Mouse (Mus musculus) kidney, embryonic 14.5 days (tissue): Measurements from ENCODE around the gene Gm13199. TPM values are rescaled to one million over a fixed set of nuclear protein-coding genes. Genes with fewer than 3 reads are reported as not detected.

ENCODE experiments used
- ATAC-seq: fragments of 200-750 bp; cut with Nextera tagmentation; 2 replicates; pipeline ENCODE4 v1.8.0; 2017; ENCODE audit warnings: moderate number of reproducible peaks, mild to moderate bottlenecking, moderate TSS enrichment, moderate library complexity; ENCODE audit not compliant: low FRiP score, low TSS enrichment
- H3K27ac ChIP-seq: fragments of 300-500 bp; sonication (generic); 2 replicates; pipeline ENCODE4 v1.5.1; 2014; ENCODE audit warnings: low read depth, mild to moderate bottlenecking, low read length, moderate library complexity, mixed read lengths
- H3K27me3 ChIP-seq: fragments of 300-500 bp; sonication (generic); 2 replicates; pipeline ENCODE4 v1.6.1; 2014; ENCODE audit warnings: mild to moderate bottlenecking, low read length; ENCODE audit not compliant: control insufficient read depth, insufficient read depth
- H3K36me3 ChIP-seq: fragments of 300-500 bp; sonication (generic); 2 replicates; pipeline ENCODE4 v1.6.1; 2014; ENCODE audit warnings: low read length, mixed read lengths; ENCODE audit not compliant: control insufficient read depth, insufficient read depth
- H3K4me1 ChIP-seq: fragments of 300-500 bp; sonication (generic); 2 replicates; pipeline ENCODE4 v1.6.1; 2014; ENCODE audit warnings: low read length, mixed read lengths; ENCODE audit not compliant: control insufficient read depth, insufficient read depth
- H3K4me2 ChIP-seq: fragments of 300-500 bp; sonication (generic); replicated peaks from 2 replicates; pipeline ENCODE4 v1.6.1; 2014; ENCODE audit warnings: low read depth, mild to moderate bottlenecking, low read length
- H3K4me3 ChIP-seq: fragments of 300-500 bp; sonication (generic); 2 replicates; pipeline ENCODE4 v1.5.1; 2014; ENCODE audit warnings: mild to moderate bottlenecking, low read length
- H3K9ac ChIP-seq: fragments of 300-500 bp; sonication (generic); 2 replicates; pipeline ENCODE4 v1.6.1; 2014; ENCODE audit warnings: low read depth, mild to moderate bottlenecking, low read length, moderate library complexity
- H3K9me3 ChIP-seq: fragments of 300-500 bp; sonication (generic); 2 replicates; pipeline ENCODE4 v1.6.1; 2016; ENCODE audit warnings: low read length; ENCODE audit not compliant: control insufficient read depth
- WGBS: fragments of 180-500 bp; shearing (Covaris S2); extraction: QIAGEN DNeasy Blood & Tissue Kit; methylation state at CpG from one replicate; pipeline ENCODE4 v1.1.7; 2014; 5-methylcytosine and 5-hydroxymethylcytosine counted together
- polyA plus RNA-seq: library from polyadenylated mRNA; unstranded; fragments of >200 nt; fragmentation: Nextera tagmentation; extraction: Ambion mirVana; gene quantifications from 2 replicates; pipeline ENCODE4 v1.2.1, GENCODE M21; 2014

Gene Gm13199
- polyA plus RNA-seq = 3.7 and 4.0 TPM in 2 replicates

GRCm38 (mm10) chr2:5862834-5863233, at the start of gene Gm13199:
Gm13199 (minus strand) TSS chr2:5862934.
- WGBS = 95% methylated on average over 3 of the region's 3 CpGs

GRCm38 (mm10) chr2:5911282-5911965, 48.7 kb upstream of the Gm13199 start:
- Histone ChIP-seq H3K4me1 (no peaks in the 10 kb centered on the region), H3K4me2 (no peak overlapping the region), H3K9ac (no peak overlapping the region), H3K9me3 (no peaks in the 10 kb centered on the region), H3K27ac (no peak overlapping the region), H3K4me3 (no peak overlapping the region), H3K36me3 (no peaks in the 10 kb centered on the region; the same call in 1 of the 2 replicates), H3K27me3 (no peaks in the 10 kb centered on the region)
- WGBS = 76% methylated on average over 16 of the region's 16 CpGs
- ATAC-seq = no peak

More at GRCm38 (mm10) chr2:5862834-5863233, at the start of gene Gm13199:
- peaks cover 69% of the 10 kb centered on the region for H3K36me3 ChIP-seq
- no peak within 1 kb of the TSS for H3K4me2 ChIP-seq
- H3K4me3 ChIP-seq = no peak within 1 kb of the TSS
- H3K27ac ChIP-seq = no peak within 1 kb of the TSS
- no peak within 1 kb of the TSS for H3K9ac ChIP-seq
- ATAC-seq = no peak
- H3K4me1 ChIP-seq = no peaks in the 10 kb centered on the region
- H3K27me3 ChIP-seq = no peaks in the 10 kb centered on the region
- no peaks in the 10 kb centered on the region for H3K9me3 ChIP-seq

- WGBS = 56% methylated on average over 3 of the region's 3 CpGs
- Histone ChIP-seq H3K27ac (no peak overlapping the region), H3K4me1 (no peaks in the 10 kb centered on the region), H3K27me3 (no peaks in the 10 kb centered on the region), H3K4me3 (no peak overlapping the region), H3K9ac (no peak overlapping the region), H3K9me3 (no peaks in the 10 kb centered on the region), H3K36me3 (0 out of 2 replicates have a peak, but pooled peaks cover 4% of the 10 kb centered on the region), H3K4me2 (no peak overlapping the region)
- ATAC-seq = no peak
Measured at GRCm38 (mm10) chr2:5906625-5907024, 43.9 kb upstream of the Gm13199 start.

- Histone ChIP-seq H3K4me3 (no peak overlapping the region), H3K4me2 (no peak overlapping the region), H3K27me3 (no peaks in the 10 kb centered on the region), H3K9me3 (no peaks in the 10 kb centered on the region), H3K27ac (no peak overlapping the region), H3K36me3 (0 out of 2 replicates have a peak, but pooled peaks cover 4% of the 10 kb centered on the region), H3K9ac (no peak overlapping the region), H3K4me1 (no peaks in the 10 kb centered on the region)
- WGBS = 44% methylated on average over 5 of the region's 5 CpGs
- no peak for ATAC-seq
Measured at GRCm38 (mm10) chr2:5906092-5906491, 43.4 kb upstream of the Gm13199 start.

- H3K4me3 ChIP-seq = no peak overlapping the region
- no peaks in the 10 kb centered on the region for H3K9me3 ChIP-seq
- H3K36me3 ChIP-seq = peaks cover 4% of the 10 kb centered on the region; the same call in 1 of the 2 replicates
- ATAC-seq = no peak
- no peak overlapping the region for H3K9ac ChIP-seq
- H3K27ac ChIP-seq = no peak overlapping the region
- no peaks in the 10 kb centered on the region for H3K4me1 ChIP-seq
- no peak overlapping the region for H3K4me2 ChIP-seq
- no peaks in the 10 kb centered on the region for H3K27me3 ChIP-seq
- WGBS = 71% methylated on average over 5 of the region's 5 CpGs
Measured at GRCm38 (mm10) chr2:5900145-5900544, 37.4 kb upstream of the Gm13199 start.

GRCm38 (mm10) chr2:5894843-5895570, 32.3 kb upstream of the Gm13199 start, which contains the start of gene Sec61a2:
Sec61a2 (minus strand) TSS chr2:5895432.
- Histone ChIP-seq H3K4me1 (peaks cover 6% of the 10 kb centered on the region; the same call in 1 of the 2 replicates), H3K9ac (peak within 1 kb of the TSS; percentile 90), H3K27ac (peak within 1 kb of the TSS; percentile 83), H3K27me3 (no peaks in the 10 kb centered on the region), H3K9me3 (no peaks in the 10 kb centered on the region), H3K4me3 (peak within 1 kb of the TSS; percentile 87), H3K36me3 (peaks cover 14% of the 10 kb centered on the region), H3K4me2 (peak within 1 kb of the TSS; percentile 72)
- WGBS = under 1% methylated on average over 62 of the region's 62 CpGs
- ATAC-seq = peak; percentile 99

GRCm38 (mm10) chr2:5894296-5894695, 31.6 kb upstream of the Gm13199 start:
- peaks cover 14% of the 10 kb centered on the region for H3K36me3 ChIP-seq
- 27% methylated on average over 11 of the region's 11 CpGs for WGBS

GRCm38 (mm10) chr2:5889412-5889811, 26.7 kb upstream of the Gm13199 start:
- peaks cover 6% of the 10 kb centered on the region; the same call in 1 of the 2 replicates for H3K4me1 ChIP-seq
- no peaks in the 10 kb centered on the region for H3K27me3 ChIP-seq
- H3K9me3 ChIP-seq = no peaks in the 10 kb centered on the region
- ATAC-seq = no peak
- H3K27ac ChIP-seq = no peak overlapping the region
- WGBS = 75% methylated on average over 2 of the region's 2 CpGs
- peaks cover 50% of the 10 kb centered on the region for H3K36me3 ChIP-seq
- H3K4me3 ChIP-seq = no peak overlapping the region
- H3K4me2 ChIP-seq = no peak overlapping the region
- H3K9ac ChIP-seq = no peak overlapping the region

More at GRCm38 (mm10) chr2:5894296-5894695, 31.6 kb upstream of the Gm13199 start:
- Histone ChIP-seq H3K9me3 (no peaks in the 10 kb centered on the region), H3K4me3 (peak overlapping the region; percentile 87), H3K4me2 (peak overlapping the region; percentile 72), H3K9ac (peak overlapping the region; percentile 90; the same call in 1 of the 2 replicates), H3K27ac (no peak overlapping the region), H3K27me3 (no peaks in the 10 kb centered on the region), H3K4me1 (peaks cover 6% of the 10 kb centered on the region; the same call in 1 of the 2 replicates)
- ATAC-seq = no peak

GRCm38 (mm10) chr2:5888865-5889264, 26.1 kb upstream of the Gm13199 start:
- 0 out of 2 replicates have a peak, but pooled peaks cover 3% of the 10 kb centered on the region for H3K4me1 ChIP-seq
- H3K27ac ChIP-seq = no peak overlapping the region
- no peak overlapping the region for H3K4me2 ChIP-seq
- peaks cover 53% of the 10 kb centered on the region for H3K36me3 ChIP-seq
- 85% methylated on average over 5 of the region's 5 CpGs for whole genome bisulfite sequencing
- no peaks in the 10 kb centered on the region for H3K27me3 ChIP-seq
- H3K9ac ChIP-seq = no peak overlapping the region
- H3K9me3 ChIP-seq = no peaks in the 10 kb centered on the region
- no peak for ATAC-seq
- no peak overlapping the region for H3K4me3 ChIP-seq
